Mouse (Mus musculus): ENCODE measurements at regions not wholly inside any gene's neighbourhood (a gene's known extent, or its start where the extent isn't known, plus 50 kb on each side); places are given as distances from the start of the nearest gene placed in this dataset.

GRCm38 (mm10) chr15:103102068-103102840, 64.6 kb downstream of the Smug1 start:
- Histone ChIP-seq H3K4me3 (replicated peaks) (peak overlapping the region; percentile 57), H3K27ac (peak overlapping the region; percentile 57), H3K9ac (peak overlapping the region; percentile 52), H3K4me2 (peak overlapping the region; percentile 89), H3K9me3 (replicated peaks) (no peaks in the 10 kb centered on the region), H3K36me3 (no peaks in the 10 kb centered on the region), H3K27me3 (peaks cover 17% of the 10 kb centered on the region), H3K4me1 (peaks cover 61% of the 10 kb centered on the region)
- peak; percentile 81 for ATAC-seq (replicated peaks; ENCODE audit: low FRiP score)
- 1% methylated on average over 46 of the region's 46 CpGs for WGBS

- Histone ChIP-seq H3K4me2 (0 out of 2 replicates have a peak overlapping the region, but pooled peaks have one; percentile 15), H3K9me3 (replicated peaks) (no peaks in the 10 kb centered on the region), H3K9ac (no peak overlapping the region), H3K4me3 (replicated peaks) (no peak overlapping the region), H3K27ac (no peak overlapping the region), H3K36me3 (no peaks in the 10 kb centered on the region), H3K4me1 (peaks cover 66% of the 10 kb centered on the region), H3K27me3 (peaks cover 18% of the 10 kb centered on the region)
- no peak for ATAC-seq (replicated peaks; ENCODE audit: low FRiP score)
- WGBS: 68% methylated on average over 4 of the region's 4 CpGs
Observed at GRCm38 (mm10) chr15:103100121-103100520, 66.8 kb downstream of the Smug1 start.

GRCm38 (mm10) chr15:103094457-103094856, 72.4 kb downstream of the Smug1 start:
- Histone ChIP-seq H3K9me3 (replicated peaks) (no peaks in the 10 kb centered on the region), H3K27ac (no peak overlapping the region), H3K4me1 (peaks cover 39% of the 10 kb centered on the region), H3K4me2 (no peak overlapping the region), H3K9ac (no peak overlapping the region), H3K4me3 (replicated peaks) (no peak overlapping the region), H3K27me3 (0 out of 2 replicates have a peak, but pooled peaks cover 17% of the 10 kb centered on the region), H3K36me3 (peaks cover 4% of the 10 kb centered on the region)
- 63% methylated on average over 7 of the region's 7 CpGs for WGBS
- ATAC-seq (replicated peaks; ENCODE audit: low FRiP score): no peak

- H3K4me3 ChIP-seq (replicated peaks): no peak overlapping the region
- peaks cover 39% of the 10 kb centered on the region for H3K4me1 ChIP-seq
- peaks cover 4% of the 10 kb centered on the region for H3K36me3 ChIP-seq
- H3K27ac ChIP-seq: no peak overlapping the region
- H3K9me3 ChIP-seq (replicated peaks): no peaks in the 10 kb centered on the region
- 53% methylated on average over 12 of the region's 12 CpGs for WGBS
- no peak overlapping the region for H3K9ac ChIP-seq
- peaks cover 24% of the 10 kb centered on the region; the same call in 1 of the 2 replicates for H3K27me3 ChIP-seq
- no peak overlapping the region for H3K4me2 ChIP-seq
- no peak for ATAC-seq (replicated peaks; ENCODE audit: low FRiP score)
Observed at GRCm38 (mm10) chr15:103093655-103094054, 73.2 kb downstream of the Smug1 start.

- ATAC-seq (replicated peaks; ENCODE audit: low FRiP score): no peak
- Histone ChIP-seq H3K4me3 (replicated peaks) (no peak overlapping the region), H3K9ac (no peak overlapping the region), H3K4me2 (no peak overlapping the region), H3K27ac (no peak overlapping the region), H3K36me3 (peaks cover 4% of the 10 kb centered on the region), H3K27me3 (peaks cover 30% of the 10 kb centered on the region), H3K4me1 (peaks cover 47% of the 10 kb centered on the region), H3K9me3 (replicated peaks) (no peaks in the 10 kb centered on the region)
Observed at GRCm38 (mm10) chr15:103092496-103092895, 73.8 kb downstream of the Hoxc4 start.

- WGBS: 43% methylated on average over 6 of the region's 6 CpGs
- H3K27ac ChIP-seq: 0 out of 2 replicates have a peak overlapping the region, but pooled peaks have one; percentile 1
- no peaks in the 10 kb centered on the region for H3K9me3 ChIP-seq (replicated peaks)
- H3K9ac ChIP-seq: no peak overlapping the region
- peaks cover 50% of the 10 kb centered on the region for H3K4me1 ChIP-seq
- H3K4me3 ChIP-seq (replicated peaks): no peak overlapping the region
- no peak for ATAC-seq (replicated peaks; ENCODE audit: low FRiP score)
- no peak overlapping the region for H3K4me2 ChIP-seq
- H3K36me3 ChIP-seq: peaks cover 4% of the 10 kb centered on the region
- peaks cover 43% of the 10 kb centered on the region for H3K27me3 ChIP-seq
Observed at GRCm38 (mm10) chr15:103090280-103091164, 71.8 kb downstream of the Hoxc4 start.

GRCm38 (mm10) chr15:103089852-103090251, 71.1 kb downstream of the Hoxc4 start:
- ATAC-seq (replicated peaks; ENCODE audit: low FRiP score): no peak
- 54% methylated on average over 1 of the region's 1 CpGs for WGBS
- Histone ChIP-seq H3K9ac (no peak overlapping the region), H3K36me3 (peaks cover 4% of the 10 kb centered on the region), H3K4me2 (no peak overlapping the region), H3K9me3 (replicated peaks) (no peaks in the 10 kb centered on the region), H3K4me3 (replicated peaks) (no peak overlapping the region), H3K27ac (0 out of 2 replicates have a peak overlapping the region, but pooled peaks have one; percentile 1), H3K4me1 (peaks cover 49% of the 10 kb centered on the region), H3K27me3 (peaks cover 48% of the 10 kb centered on the region)

GRCm38 (mm10) chr15:103089440-103089839, 70.7 kb downstream of the Hoxc4 start:
- no peak overlapping the region for H3K4me3 ChIP-seq (replicated peaks)
- no peak for ATAC-seq (replicated peaks; ENCODE audit: low FRiP score)
- no peak overlapping the region for H3K27ac ChIP-seq
- 94% methylated on average over 1 of the region's 1 CpGs for whole genome bisulfite sequencing
- H3K27me3 ChIP-seq: peaks cover 52% of the 10 kb centered on the region
- no peak overlapping the region for H3K4me2 ChIP-seq
- no peak overlapping the region for H3K9ac ChIP-seq
- H3K9me3 ChIP-seq (replicated peaks): no peaks in the 10 kb centered on the region
- H3K36me3 ChIP-seq: peaks cover 4% of the 10 kb centered on the region
- peaks cover 45% of the 10 kb centered on the region for H3K4me1 ChIP-seq

- 41% methylated on average over 4 of the region's 4 CpGs for WGBS
- ATAC-seq (replicated peaks; ENCODE audit: low FRiP score): peak; percentile 57; the same call in 1 of the 2 replicates
Observed at GRCm38 (mm10) chr15:103087204-103087603, 68.5 kb downstream of the Hoxc4 start.

GRCm38 (mm10) chr15:103086672-103087069, 67.9 kb downstream of the Hoxc4 start:
- peak overlapping the region; percentile 69 for H3K4me2 ChIP-seq
- 22% methylated on average over 15 of the region's 15 CpGs for WGBS
- peak overlapping the region; percentile 39 for H3K4me3 ChIP-seq (replicated peaks)

More at GRCm38 (mm10) chr15:103087204-103087603, 68.5 kb downstream of the Hoxc4 start:
- no peak overlapping the region for H3K27ac ChIP-seq
- no peaks in the 10 kb centered on the region for H3K9me3 ChIP-seq (replicated peaks)
- H3K4me3 ChIP-seq (replicated peaks): no peak overlapping the region
- no peaks in the 10 kb centered on the region for H3K36me3 ChIP-seq
- no peak overlapping the region for H3K9ac ChIP-seq
- H3K4me1 ChIP-seq: peaks cover 47% of the 10 kb centered on the region
- no peak overlapping the region; the same call in 1 of the 2 replicates for H3K4me2 ChIP-seq
- H3K27me3 ChIP-seq: peaks cover 71% of the 10 kb centered on the region

More at GRCm38 (mm10) chr15:103086672-103087069, 67.9 kb downstream of the Hoxc4 start:
- Histone ChIP-seq H3K27ac (no peak overlapping the region), H3K9me3 (replicated peaks) (no peaks in the 10 kb centered on the region), H3K27me3 (peaks cover 76% of the 10 kb centered on the region), H3K36me3 (no peaks in the 10 kb centered on the region), H3K4me1 (peaks cover 47% of the 10 kb centered on the region), H3K9ac (peak overlapping the region; percentile 47; the same call in 1 of the 2 replicates)
- no peak for ATAC-seq (replicated peaks; ENCODE audit: low FRiP score)
